Mouse (Mus musculus) forebrain, embryonic 16.5 days (tissue): ENCODE data around the gene H2-Eb1. TPM values are rescaled to one million over a fixed set of nuclear protein-coding genes. Genes with fewer than 3 reads are reported as not detected.

Source experiments
- ATAC-seq: fragments of 200-750 bp; cut with Nextera tagmentation; 2 replicates; pipeline ENCODE4 v1.8.0; 2017; ENCODE audit warnings: mild to moderate bottlenecking, moderate library complexity
- H3K27ac ChIP-seq: fragments of 300-500 bp; sonication (generic); 2 replicates; pipeline ENCODE4 v1.5.1; 2014; ENCODE audit warnings: low read length, control low read depth
- H3K27me3 ChIP-seq: fragments of 300-500 bp; sonication (generic); replicated peaks from 2 replicates; pipeline ENCODE4 v1.6.1; 2014; ENCODE audit warnings: low read length; ENCODE audit not compliant: control insufficient read depth, insufficient read depth
- H3K36me3 ChIP-seq: fragments of 300-500 bp; sonication (generic); 2 replicates; pipeline ENCODE4 v1.6.1; 2014; ENCODE audit not compliant: control insufficient read depth, insufficient read depth
- H3K4me1 ChIP-seq: fragments of 300-500 bp; sonication (generic); replicated peaks from 2 replicates; pipeline ENCODE4 v1.6.1; 2014; ENCODE audit warnings: low read length; ENCODE audit not compliant: control insufficient read depth, insufficient read depth
- H3K4me2 ChIP-seq: fragments of 300-500 bp; sonication (generic); 2 replicates; pipeline ENCODE4 v1.6.1; 2014; ENCODE audit warnings: mild to moderate bottlenecking, low read length, control low read depth
- H3K4me3 ChIP-seq: fragments of 300-500 bp; sonication (generic); replicated peaks from 2 replicates; pipeline ENCODE4 v1.5.1; 2014; ENCODE audit warnings: mild to moderate bottlenecking, low read length, control low read depth
- H3K9ac ChIP-seq: fragments of 300-500 bp; sonication (generic); replicated peaks from 2 replicates; pipeline ENCODE4 v1.6.1; 2014; ENCODE audit warnings: low read depth, low read length, control low read depth
- H3K9me3 ChIP-seq: fragments of 300-500 bp; sonication (generic); 2 replicates; pipeline ENCODE4 v1.6.1; 2016; ENCODE audit warnings: low read length; ENCODE audit not compliant: control insufficient read depth
- WGBS: fragments of 180-500 bp; shearing (Covaris S2); extraction: QIAGEN DNeasy Blood & Tissue Kit; methylation state at CpG from one replicate; pipeline ENCODE4 v1.1.7; 2014; 5-methylcytosine and 5-hydroxymethylcytosine counted together
- polyA plus RNA-seq: library from polyadenylated mRNA; unstranded; fragments of >200 nt; fragmentation: Nextera tagmentation; extraction: Ambion mirVana; gene quantifications from 2 replicates; pipeline ENCODE4 v1.2.1, GENCODE M21; 2015

The H2-Eb1 gene
- polyA plus RNA-seq, 1 experiment from 2014 or later = 0.82 TPM

DNA sequence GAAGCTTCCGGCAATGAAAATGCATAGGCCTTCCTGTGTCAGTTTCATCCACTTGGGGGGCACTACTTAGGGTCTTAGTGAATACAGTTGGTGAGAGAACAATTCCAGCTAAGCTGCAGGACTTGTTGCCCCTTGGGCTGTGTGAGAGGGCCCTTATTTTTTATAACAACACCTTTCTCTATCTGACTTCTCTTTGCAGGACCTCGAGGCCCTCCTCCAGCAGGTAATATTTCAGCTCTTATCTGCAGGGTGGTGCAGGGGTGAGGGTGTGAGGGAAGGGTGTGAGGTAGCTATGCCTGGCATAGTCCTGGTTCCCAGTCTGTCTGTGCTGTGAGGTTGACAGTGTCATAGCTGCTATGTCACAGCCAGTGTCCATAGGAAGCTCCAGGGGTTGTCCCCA, 37.4 kb upstream of the H2-Eb1 start:
- 82% methylated on average over 2 of the region's 2 CpGs for WGBS
- no peak overlapping the region for H3K9ac ChIP-seq
- H3K27ac ChIP-seq = no peak overlapping the region
- no peak overlapping the region for H3K4me3 ChIP-seq
- no peak for ATAC-seq
- no peaks in the 10 kb centered on the region for H3K36me3 ChIP-seq
- peaks cover 13% of the 10 kb centered on the region for H3K27me3 ChIP-seq
- no peaks in the 10 kb centered on the region for H3K9me3 ChIP-seq
- no peak overlapping the region for H3K4me2 ChIP-seq
- H3K4me1 ChIP-seq = peaks cover 17% of the 10 kb centered on the region

DNA sequence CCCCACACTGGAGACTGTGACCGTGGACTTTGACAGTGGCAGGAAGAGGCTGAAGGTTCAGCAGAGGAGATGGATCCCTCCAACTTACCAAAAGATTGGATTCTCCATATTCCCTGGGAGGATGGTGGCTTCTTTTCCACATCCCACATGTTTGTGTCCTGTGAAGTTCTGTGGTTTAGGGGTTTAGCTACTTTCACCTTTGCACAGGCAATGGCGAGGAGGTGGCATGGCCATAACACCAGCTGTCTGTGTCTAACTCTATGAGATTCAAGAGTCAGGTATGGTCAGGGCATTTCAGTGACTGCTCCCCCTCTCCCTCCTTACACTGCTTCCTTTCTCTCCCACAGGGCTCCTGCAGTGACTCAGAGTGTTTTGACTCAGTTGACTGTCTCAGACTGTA, 36.9 kb upstream of the H2-Eb1 start:
- no peak overlapping the region for H3K4me2 ChIP-seq
- 95% methylated on average over 2 of the region's 2 CpGs for WGBS
- H3K36me3 ChIP-seq = no peaks in the 10 kb centered on the region
- peaks cover 14% of the 10 kb centered on the region for H3K4me1 ChIP-seq
- no peak overlapping the region for H3K27ac ChIP-seq
- no peaks in the 10 kb centered on the region for H3K9me3 ChIP-seq
- ATAC-seq = no peak
- no peak overlapping the region for H3K4me3 ChIP-seq
- H3K27me3 ChIP-seq = peaks cover 13% of the 10 kb centered on the region
- no peak overlapping the region for H3K9ac ChIP-seq

DNA sequence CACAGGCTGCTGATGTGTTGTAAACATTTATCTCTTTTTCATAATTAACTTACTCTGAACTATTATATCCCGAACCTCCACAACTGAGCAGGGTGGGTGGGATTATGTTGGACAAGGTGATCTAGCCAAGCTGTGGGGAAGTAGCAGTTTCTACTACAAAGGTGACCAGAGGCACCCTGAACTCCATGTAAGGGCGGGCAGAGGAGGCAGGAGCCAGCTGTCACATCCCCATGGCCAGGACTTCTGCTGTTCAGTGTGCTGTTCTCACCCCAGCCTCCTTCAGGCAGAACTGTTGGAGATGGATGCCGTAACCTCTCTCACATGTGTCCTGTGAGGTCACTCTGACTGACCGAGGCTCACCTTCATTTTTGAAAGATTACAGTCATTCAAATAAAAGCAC, 35.9 kb upstream of the H2-Eb1 start:
- WGBS = 69% methylated on average over 4 of the region's 4 CpGs
- Histone ChIP-seq H3K36me3 (no peaks in the 10 kb centered on the region), H3K4me1 (peaks cover 4% of the 10 kb centered on the region), H3K9ac (no peak overlapping the region), H3K27me3 (peaks cover 6% of the 10 kb centered on the region), H3K4me3 (no peak overlapping the region), H3K4me2 (no peak overlapping the region), H3K27ac (no peak overlapping the region), H3K9me3 (no peaks in the 10 kb centered on the region)
- no peak for ATAC-seq

DNA sequence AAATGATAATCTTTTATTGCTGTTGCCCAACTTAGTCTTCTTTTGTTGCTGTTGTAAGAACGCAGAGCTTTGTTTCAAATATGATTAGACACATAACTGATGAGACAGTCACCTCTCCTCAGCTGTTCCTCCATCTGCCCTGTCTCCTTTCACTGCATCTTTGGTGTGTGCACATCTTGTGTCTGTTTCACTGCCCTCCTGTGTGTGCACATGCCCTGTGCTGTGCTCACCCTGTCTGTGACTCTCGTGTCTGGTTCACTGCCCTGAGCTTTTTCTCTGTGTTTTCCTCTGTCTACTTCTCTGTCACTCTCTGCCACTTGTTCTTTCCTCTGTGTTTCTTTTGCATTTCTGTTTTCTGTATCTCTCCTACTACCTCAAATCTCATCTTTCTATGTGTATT, 35.4 kb upstream of the H2-Eb1 start:
- Histone ChIP-seq H3K36me3 (no peaks in the 10 kb centered on the region), H3K9ac (no peak overlapping the region), H3K27ac (no peak overlapping the region), H3K27me3 (peaks cover 3% of the 10 kb centered on the region), H3K9me3 (no peaks in the 10 kb centered on the region), H3K4me1 (peaks cover under 1% of the 10 kb centered on the region; the same call in 1 of the 2 replicates), H3K4me3 (no peak overlapping the region), H3K4me2 (no peak overlapping the region)
- 92% methylated on average over 2 of the region's 2 CpGs for WGBS
- ATAC-seq = no peak

DNA sequence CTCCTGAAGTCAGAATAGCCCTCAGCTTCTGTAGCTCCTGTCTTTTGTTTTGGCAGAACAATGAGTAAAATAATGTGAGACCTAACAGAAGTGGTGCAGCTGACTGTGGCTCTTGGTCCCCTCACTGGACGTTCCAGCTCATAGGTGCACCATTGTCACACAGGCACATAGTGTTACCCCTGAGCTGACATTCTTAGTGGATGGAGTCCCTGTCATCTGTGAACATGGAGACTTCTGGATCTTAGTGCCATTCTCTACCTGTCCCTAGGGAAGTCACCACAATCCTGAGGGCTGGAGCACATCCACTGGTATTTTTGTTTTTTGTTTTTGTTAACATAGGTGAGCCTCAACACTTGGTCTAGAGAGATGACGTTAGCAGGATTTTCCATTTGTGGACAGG, 34.7 kb upstream of the H2-Eb1 start:
- H3K36me3 ChIP-seq = no peaks in the 10 kb centered on the region
- no peaks in the 10 kb centered on the region for H3K9me3 ChIP-seq
- ATAC-seq = no peak
- no peak overlapping the region for H3K4me3 ChIP-seq
- H3K4me2 ChIP-seq = no peak overlapping the region
- H3K27ac ChIP-seq = no peak overlapping the region
- no peaks in the 10 kb centered on the region for H3K4me1 ChIP-seq
- no peaks in the 10 kb centered on the region for H3K27me3 ChIP-seq
- no peak overlapping the region for H3K9ac ChIP-seq
- WGBS = 75% methylated on average over 2 of the region's 2 CpGs

DNA sequence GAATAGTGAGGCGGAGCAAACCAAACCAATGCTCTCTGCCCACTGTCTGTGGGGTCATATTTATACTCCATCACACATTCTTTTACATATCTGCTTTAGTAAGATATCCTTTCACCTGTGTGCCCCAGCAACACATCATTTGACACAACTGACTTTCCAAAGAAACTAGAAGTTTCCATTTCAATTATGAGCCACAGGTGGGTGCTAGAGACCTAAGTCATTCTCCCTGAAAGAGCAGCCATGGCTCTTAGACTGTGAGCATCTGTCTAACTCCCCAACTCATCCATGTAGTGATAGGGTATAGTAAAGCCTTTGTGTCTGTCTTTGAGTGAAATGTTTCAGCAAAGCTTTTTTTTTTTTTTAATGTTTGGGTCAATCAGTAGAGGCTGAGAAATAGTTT, 33.6 kb upstream of the H2-Eb1 start:
- ATAC-seq = no peak
- 100% methylated on average over 1 of the region's 1 CpGs for WGBS
- Histone ChIP-seq H3K27ac (no peak overlapping the region), H3K36me3 (no peaks in the 10 kb centered on the region), H3K9ac (no peak overlapping the region), H3K27me3 (no peaks in the 10 kb centered on the region), H3K4me3 (no peak overlapping the region), H3K4me2 (no peak overlapping the region), H3K9me3 (0 out of 2 replicates have a peak, but pooled peaks cover 2% of the 10 kb centered on the region), H3K4me1 (no peaks in the 10 kb centered on the region)

DNA sequence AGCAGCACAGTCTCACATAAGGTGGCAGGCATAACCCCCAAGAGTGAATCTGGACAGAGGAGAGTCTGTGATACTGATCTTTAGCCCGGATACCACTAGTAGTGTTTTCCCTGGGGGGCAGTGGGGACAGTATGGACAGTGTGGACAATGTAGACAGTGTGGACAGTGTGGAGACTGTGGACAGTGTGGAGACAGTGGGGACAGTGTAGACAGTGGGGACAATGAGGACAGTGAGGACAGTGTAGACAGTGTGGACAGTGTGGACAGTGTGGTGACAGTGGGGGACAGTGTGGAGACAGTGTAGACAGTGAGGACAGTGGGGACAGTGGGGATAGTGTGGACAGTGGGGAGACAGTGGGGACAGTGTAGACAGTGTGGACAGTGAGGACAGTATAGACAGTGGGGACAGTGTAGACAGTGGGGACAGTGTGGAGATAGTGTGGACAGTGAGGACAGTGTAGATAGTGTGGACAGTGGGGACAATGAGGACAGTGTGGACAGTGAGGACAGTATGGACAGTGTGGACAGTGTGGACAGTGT, 25.1 kb upstream of the H2-Eb1 start:
- Histone ChIP-seq H3K27me3 (no peaks in the 10 kb centered on the region), H3K9me3 (0 out of 2 replicates have a peak, but pooled peaks cover 2% of the 10 kb centered on the region), H3K27ac (no peak overlapping the region), H3K36me3 (no peaks in the 10 kb centered on the region), H3K4me3 (no peak overlapping the region), H3K9ac (no peak overlapping the region), H3K4me1 (no peaks in the 10 kb centered on the region), H3K4me2 (no peak overlapping the region)
- WGBS = 84% methylated on average over 1 of the region's 1 CpGs
- ATAC-seq = no peak

DNA sequence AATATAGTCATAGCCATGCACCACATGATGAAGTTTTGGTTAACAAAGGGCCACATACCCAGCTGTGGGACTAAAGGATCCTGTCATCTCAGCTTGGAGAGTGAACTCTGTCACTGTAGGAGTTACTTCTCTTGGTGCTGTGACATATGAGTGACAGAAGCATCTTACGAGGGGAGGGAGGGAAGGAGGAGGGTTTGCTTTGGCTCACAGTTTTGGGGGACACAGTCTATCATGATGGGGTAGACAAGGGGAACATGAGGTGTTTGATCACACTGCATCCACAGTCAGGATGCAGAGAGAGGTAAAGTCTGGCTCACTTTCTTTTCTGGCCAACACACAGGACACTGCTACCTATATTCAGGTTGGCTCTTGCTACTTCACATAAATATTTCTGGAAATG, 23.8 kb upstream of the H2-Eb1 start:
- 0 out of 2 replicates have a peak, but pooled peaks cover 2% of the 10 kb centered on the region for H3K9me3 ChIP-seq
- ATAC-seq = no peak
- WGBS = 73% methylated on average over 1 of the region's 1 CpGs
- H3K4me3 ChIP-seq = no peak overlapping the region
- no peak overlapping the region for H3K27ac ChIP-seq
- no peaks in the 10 kb centered on the region for H3K36me3 ChIP-seq
- H3K4me1 ChIP-seq = no peaks in the 10 kb centered on the region
- H3K9ac ChIP-seq = no peak overlapping the region
- no peaks in the 10 kb centered on the region for H3K27me3 ChIP-seq
- H3K4me2 ChIP-seq = no peak overlapping the region

DNA sequence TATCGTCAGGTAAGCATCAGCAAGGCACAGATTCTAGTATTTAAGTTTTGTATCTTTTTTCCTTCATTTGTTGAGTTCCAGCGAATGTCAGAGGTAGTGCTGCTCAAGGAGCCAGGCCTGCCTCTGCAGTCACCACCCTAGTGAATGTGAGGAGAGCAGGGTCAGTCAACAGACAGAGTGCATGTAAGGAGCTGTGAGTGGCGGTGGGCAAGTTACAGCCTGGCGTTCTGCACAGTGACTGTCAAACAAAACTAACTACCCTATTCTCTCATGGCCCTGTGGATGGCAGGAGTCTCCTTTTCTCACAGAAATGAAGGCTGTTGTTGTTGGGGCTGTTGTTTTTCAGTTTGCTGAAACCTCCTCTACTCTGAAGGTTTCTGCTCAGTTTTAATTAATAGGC, 20.3 kb upstream of the H2-Eb1 start:
- Histone ChIP-seq H3K4me3 (no peak overlapping the region), H3K9me3 (no peaks in the 10 kb centered on the region), H3K9ac (no peak overlapping the region), H3K36me3 (no peaks in the 10 kb centered on the region), H3K27ac (no peak overlapping the region), H3K4me2 (no peak overlapping the region), H3K27me3 (no peaks in the 10 kb centered on the region), H3K4me1 (no peaks in the 10 kb centered on the region)
- 72% methylated on average over 4 of the region's 4 CpGs for WGBS
- no peak for ATAC-seq

DNA sequence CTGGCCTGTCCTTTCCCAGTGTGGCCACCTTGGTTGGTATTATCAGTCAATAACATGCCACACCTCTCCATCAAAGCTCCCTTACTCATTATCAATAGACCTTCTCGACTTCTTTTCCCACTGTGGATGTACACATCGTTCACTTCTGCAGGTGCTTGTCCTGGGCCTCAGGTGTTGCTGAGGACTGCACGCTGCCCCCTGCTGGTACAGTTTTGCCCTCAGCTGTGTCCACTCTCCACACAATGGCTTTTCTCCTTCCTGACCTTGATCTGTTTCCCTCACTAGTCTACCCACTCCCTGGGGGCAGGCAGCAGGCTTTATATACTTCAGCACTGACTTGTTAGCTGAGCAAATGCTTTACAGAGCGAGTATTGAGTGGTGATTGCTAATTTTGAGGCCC, 19.8 kb upstream of the H2-Eb1 start:
- no peaks in the 10 kb centered on the region for H3K9me3 ChIP-seq
- no peaks in the 10 kb centered on the region for H3K36me3 ChIP-seq
- no peak for ATAC-seq
- H3K4me2 ChIP-seq = no peak overlapping the region
- H3K27ac ChIP-seq = no peak overlapping the region
- H3K4me3 ChIP-seq = no peak overlapping the region
- H3K27me3 ChIP-seq = no peaks in the 10 kb centered on the region
- no peaks in the 10 kb centered on the region for H3K4me1 ChIP-seq
- H3K9ac ChIP-seq = no peak overlapping the region
- 28% methylated on average over 4 of the region's 4 CpGs for WGBS
